Mouse (Mus musculus): Measurements from ENCODE around the gene Zmynd8.

Zmynd8 gene

DNA sequence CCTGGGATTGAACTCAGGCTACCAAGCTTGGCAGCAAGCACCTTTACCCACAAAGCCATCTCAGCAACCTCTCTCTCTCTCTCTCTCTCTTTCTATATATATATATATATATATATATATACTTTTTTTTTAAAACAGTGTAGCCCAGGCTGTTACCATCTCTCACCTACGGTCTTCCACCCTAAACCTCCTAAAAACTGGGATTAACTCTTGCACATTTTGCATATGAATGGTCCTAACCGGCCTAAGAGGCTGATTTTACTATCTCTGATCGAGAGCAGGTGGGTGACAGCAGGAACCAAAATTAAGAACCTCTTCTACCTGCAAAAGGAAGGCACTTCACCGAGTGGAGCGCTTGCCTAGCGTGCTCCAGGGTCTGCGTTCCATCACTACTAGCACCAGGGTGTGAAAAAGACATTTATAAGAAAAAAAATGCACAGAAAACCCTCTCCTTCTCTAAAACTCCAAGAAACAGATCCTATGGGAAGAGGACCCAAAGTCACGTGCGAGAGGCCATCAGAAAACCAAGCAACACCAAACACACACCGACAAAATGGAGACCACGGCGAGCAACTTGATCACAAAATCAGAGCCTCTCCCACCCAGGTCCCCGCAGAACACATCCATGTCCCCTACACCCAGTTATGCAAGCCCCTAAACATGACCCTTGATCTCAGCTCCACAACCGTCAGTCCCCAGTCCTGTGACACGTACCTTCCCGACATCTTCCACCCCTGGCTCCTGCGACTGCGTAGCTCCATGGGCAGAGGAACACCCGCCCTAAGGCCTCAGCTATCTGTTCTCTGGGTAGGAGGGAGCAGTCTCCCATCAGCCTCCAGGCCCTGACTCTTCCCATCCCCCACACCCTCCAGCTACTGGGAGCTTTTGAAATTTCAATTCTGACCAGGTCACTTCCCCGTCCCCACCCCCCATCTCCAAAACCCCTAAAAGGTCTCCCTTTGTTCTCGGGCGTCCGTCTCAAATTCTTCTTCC, at the start of gene Zmynd8:
Zmynd8 (minus strand) TSS at position 815 of the 993 bp plus-strand sequence.
- DNase-seq (ENCODE audit: low spot score in 2 of 2) = no peak

- DNase-seq (ENCODE audit: low spot score in 2 of 2) = no peak
These were observed 49.2 kb upstream of the Zmynd8 start for GRCm38 (mm10) chr2:165948007-165948406.

- DNase-seq (ENCODE audit: low spot score in 2 of 2) = no peak
These were observed 47.3 kb upstream of the Zmynd8 start for GRCm38 (mm10) chr2:165946046-165946564.

- DNase-seq (ENCODE audit: low spot score in 2 of 2) = no peak
These were observed 45.9 kb upstream of the Zmynd8 start for GRCm38 (mm10) chr2:165944576-165945351.

DNA sequence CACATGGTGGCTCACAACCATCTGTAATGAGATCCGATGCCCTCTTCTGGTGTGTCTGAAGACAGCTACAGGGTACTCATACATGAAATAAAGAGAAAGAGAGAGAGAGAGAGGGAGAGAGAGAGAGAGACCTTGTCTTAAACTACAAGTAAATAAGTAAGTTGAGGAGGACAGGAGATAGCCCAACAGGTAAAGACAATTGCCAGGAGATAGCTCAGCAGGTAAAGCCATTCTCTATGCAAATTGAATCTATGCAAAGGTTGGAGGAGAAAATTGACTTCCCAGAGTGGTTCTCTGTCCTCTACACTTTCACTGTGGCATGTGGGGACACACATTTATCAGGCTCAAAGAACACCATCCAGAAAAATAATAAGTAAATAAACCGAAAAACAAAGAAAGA, 44.3 kb upstream of the Zmynd8 start:
- DNase-seq (ENCODE audit: low spot score in 2 of 2) = no peak

GRCm38 (mm10) chr2:165936106-165936505, 37.3 kb upstream of the Zmynd8 start:
- DNase-seq (ENCODE audit: low spot score in 2 of 2) = no peak

- DNase-seq (ENCODE audit: low spot score in 2 of 2) = no peak
These were observed 28.9 kb upstream of the Zmynd8 start for GRCm38 (mm10) chr2:165927705-165928104.

DNA sequence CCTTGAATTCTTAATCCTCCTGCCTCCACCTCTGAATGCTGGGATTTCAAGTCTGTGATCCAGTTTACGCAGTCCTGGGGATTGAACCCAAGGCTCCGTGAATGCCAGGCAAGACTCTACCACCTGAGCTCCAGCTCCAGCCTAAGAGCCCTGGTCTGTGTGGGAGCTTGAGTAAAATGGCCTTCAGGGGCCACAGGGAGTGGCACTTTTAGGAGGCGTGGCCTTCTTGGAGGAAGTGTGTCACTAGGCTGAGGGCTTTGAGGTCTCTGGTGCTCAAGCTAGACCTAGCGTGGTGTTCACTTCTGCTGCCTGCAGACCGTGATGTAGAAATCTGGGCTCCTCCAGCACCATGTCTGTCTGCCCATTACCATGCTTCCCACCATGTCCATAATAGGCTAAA, 27.4 kb upstream of the Zmynd8 start:
- DNase-seq (ENCODE audit: low spot score in 2 of 2) = no peak

GRCm38 (mm10) chr2:165925144-165925543, 26.3 kb upstream of the Zmynd8 start:
- no peak for DNase-seq (ENCODE audit: low spot score in 2 of 2)

DNA sequence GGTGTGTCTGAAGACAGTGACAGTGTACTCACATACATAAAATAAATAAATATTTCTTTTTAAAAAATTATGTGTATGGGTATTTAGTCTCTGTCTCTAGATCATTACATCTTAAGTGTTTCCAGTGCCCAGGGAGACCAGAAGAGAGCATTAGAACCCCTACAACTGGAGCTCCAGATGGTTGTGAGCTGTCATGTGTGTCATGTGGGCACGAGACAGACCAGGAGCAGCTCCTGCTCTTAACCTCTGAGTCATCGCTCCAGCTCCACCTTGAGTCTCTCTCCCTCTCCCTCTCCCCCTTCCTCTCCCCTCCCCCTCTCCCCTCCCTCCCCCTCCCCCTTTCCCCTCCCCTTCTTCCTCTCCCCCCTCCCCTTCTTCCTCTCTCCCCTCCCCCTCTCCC, 25.9 kb upstream of the Zmynd8 start:
- DNase-seq (ENCODE audit: low spot score in 2 of 2) = no peak

- no peak for DNase-seq (ENCODE audit: low spot score in 2 of 2)
These were observed 24.9 kb upstream of the Zmynd8 start for GRCm38 (mm10) chr2:165923715-165924114.

DNA sequence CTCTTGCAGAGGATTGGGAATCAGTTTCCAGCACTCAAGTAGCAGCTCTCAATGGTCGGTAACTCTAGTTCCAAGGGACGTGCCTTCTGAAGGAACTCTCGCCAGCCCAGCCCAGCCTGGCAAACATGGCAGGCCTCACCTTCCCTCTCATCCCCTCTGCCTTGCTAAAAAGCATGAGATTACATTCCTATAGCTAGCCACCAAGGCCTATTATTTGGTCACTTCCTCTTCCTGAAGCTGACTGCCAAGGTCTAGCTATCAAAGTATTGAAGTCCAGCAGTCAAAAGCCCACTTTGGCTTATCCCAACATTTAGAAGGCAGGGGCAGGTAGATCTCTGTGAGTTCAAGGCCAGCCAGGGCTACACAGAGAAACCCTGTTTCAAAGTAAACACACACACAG, 24.2 kb upstream of the Zmynd8 start:
- no peak for DNase-seq (ENCODE audit: low spot score in 2 of 2)

DNA sequence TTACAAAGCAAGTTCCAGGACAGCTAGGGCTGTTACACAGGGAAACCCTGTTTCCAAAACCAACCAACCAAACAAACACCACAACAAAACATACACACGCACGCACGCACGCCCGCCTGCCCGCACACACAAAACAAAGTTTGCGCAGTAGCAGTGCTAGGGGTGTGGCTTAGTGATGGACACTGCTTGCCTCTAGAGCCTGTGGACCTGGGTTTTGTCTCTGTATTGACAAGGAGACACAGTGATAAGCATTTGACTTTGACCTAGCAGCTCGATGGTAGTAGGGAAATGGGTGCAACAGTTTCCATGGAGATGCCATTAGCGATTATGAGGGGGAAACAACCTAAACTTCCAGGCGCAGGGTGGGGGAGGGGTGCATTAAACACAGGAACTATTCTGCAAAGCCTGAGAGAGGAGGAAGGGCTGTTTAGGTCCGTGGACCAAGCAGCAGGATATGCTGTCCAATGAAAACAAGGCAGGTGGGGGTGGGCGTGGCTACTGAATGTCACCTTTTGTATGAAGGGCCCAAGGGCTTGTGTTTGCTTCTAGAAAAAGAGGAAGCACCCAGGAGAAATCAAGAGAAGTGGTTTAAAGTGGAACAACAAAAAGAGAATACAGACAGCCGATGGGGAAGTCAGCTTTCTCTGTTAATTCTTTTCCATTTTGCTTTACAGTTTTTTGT, 23.4 kb upstream of the Zmynd8 start:
- DNase-seq (ENCODE audit: low spot score in 2 of 2) = no peak

DNA sequence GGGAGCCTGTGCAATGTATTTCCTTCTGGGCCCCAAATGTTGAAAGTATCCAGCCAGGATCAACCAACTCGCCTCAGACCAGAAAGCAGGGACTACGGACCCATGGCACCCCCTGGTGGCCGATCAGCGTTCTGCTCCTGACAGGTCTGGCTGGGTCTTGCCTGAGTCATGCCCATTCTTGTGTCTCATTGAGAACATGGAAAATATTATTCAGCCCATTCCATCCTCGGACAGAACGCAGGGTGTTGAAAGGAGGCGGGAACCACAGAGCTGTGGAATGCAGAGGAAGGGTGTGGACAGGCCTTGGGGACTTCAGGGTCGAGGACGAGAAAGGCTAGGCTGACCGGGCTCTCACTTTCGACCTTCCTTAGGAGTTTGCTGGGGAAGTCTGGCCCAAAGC, 15.5 kb upstream of the Zmynd8 start:
- DNase-seq (ENCODE audit: low spot score in 2 of 2) = peak; percentile 94 to 95

DNA sequence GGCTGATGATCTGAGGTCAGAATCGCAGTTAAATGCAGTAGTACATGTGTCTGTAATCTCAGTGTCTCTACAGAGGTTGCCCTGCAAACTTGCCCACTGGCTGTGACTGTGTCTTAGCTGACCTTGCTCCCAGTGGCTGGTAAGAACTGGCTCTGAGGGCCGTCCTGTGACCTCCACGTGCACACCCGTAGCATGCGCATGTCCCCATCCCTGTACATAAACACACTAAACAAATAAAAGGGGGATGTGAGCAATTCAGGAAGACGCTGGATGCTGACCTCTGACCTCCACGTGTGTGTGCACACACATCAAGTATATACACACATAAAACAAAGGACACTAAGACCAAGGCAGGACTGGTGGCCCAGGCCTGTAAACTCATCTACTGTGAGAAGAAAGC, 14.3 kb upstream of the Zmynd8 start:
- no peak for DNase-seq (ENCODE audit: low spot score in 2 of 2)

- no peak for DNase-seq (ENCODE audit: low spot score in 2 of 2)
These were observed 10.9 kb upstream of the Zmynd8 start for GRCm38 (mm10) chr2:165909731-165910130.

- no peak for DNase-seq (ENCODE audit: low spot score in 2 of 2)
These were observed 8.4 kb upstream of the Zmynd8 start for GRCm38 (mm10) chr2:165907199-165907598.

GRCm38 (mm10) chr2:165906332-165906945, 7.6 kb upstream of the Zmynd8 start:
- DNase-seq (ENCODE audit: low spot score in 2 of 2) = no peak

DNA sequence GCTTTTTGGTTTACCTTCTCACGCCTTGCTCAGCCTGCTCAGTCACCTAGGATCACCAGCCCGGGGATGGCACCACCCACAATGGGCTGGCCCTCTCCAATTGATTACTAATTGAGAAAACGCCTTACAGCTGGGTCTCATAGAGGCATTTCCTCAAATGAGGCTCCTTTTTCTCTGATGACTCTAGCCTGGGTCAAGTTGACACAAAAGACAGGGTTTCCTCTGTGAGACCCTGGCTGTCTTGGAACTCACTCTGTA, 2.2 kb upstream of the Zmynd8 start:
- DNase-seq (ENCODE audit: low spot score in 2 of 2) = no peak

- no peak for DNase-seq (ENCODE audit: low spot score in 2 of 2)
These were observed 1.7 kb upstream of the Zmynd8 start for GRCm38 (mm10) chr2:165900351-165901126.

- no peak for DNase-seq (ENCODE audit: low spot score in 2 of 2)
These were observed 1.1 kb upstream of the Zmynd8 start for GRCm38 (mm10) chr2:165899923-165900322.

Data from frontal cortex, postnatal 36 days (tissue).